Mouse (Mus musculus) forebrain, embryonic 12.5 days (tissue): ENCODE measurements around the gene Mrps23. TPM values are rescaled to one million over a fixed set of nuclear protein-coding genes. Genes with fewer than 3 reads are reported as not detected.

Experiments
- polyA plus RNA-seq: library from polyadenylated mRNA; unstranded; fragments of >200 nt; fragmentation: Nextera tagmentation; extraction: Ambion mirVana; gene quantifications from 2 replicates; pipeline ENCODE4 v1.2.1, GENCODE M21; 2016

The Mrps23 gene
- polyA plus RNA-seq, 1 experiment from 2014 or later, result 67.5 TPM

Other genes starting within 250 kb of the Mrps23 start
- 34.7 and 36.2 TPM in 2 replicates for gene Dynll2, start 216.9 kb upstream of the Mrps23 start, polyA plus RNA-seq
- gene Srsf1, start 157.0 kb upstream of the Mrps23 start, polyA plus RNA-seq, result 564 and 577 TPM in 2 replicates
- 84.8 and 91.5 TPM in 2 replicates for gene Vezf1, start 136.1 kb upstream of the Mrps23 start, polyA plus RNA-seq
- gene Cuedc1, start 106.3 kb upstream of the Mrps23 start, polyA plus RNA-seq, result 41.1 and 42.5 TPM in 2 replicates
- gene Ccdc182, start 89.7 kb downstream of the Mrps23 start, polyA plus RNA-seq, result 0.38 and 0.42 TPM in 2 replicates